Comparison of ENCODE assay signal across 12 mouse cellular contexts in genomic region chr2:23041457-23041856, GRCm38 (mm10). TPM values are rescaled to one million over a fixed set of nuclear protein-coding genes. Genes with fewer than 3 reads are reported as not detected.
DNase-seq lines count a peak whose midpoint lies in the region; ATAC-seq and TF ChIP-seq lines count a peak whose summit lies in the region.
"Had no signal": no experiment of that assay in that cellular context is flagged by ENCODE, and none has a peak within 500 bp of the region (broad histone marks: within the 10 kb centered on the region; RNA-seq: fewer than 3 reads in every experiment).

No protein-coding gene starts in this region.

- H3K9me3 ChIP-seq in midbrain, embryonic 11.5 days (ENCODE audit: control insufficient read depth, low read length), result no peaks in the 10 kb centered on the region
- H3K9me3 ChIP-seq in midbrain, embryonic 14.5 days (ENCODE audit: control insufficient read depth, low read length), result no peaks in the 10 kb centered on the region
- H3K9me3 ChIP-seq in forebrain, postnatal 0 days (ENCODE audit: low read length), result no peaks in the 10 kb centered on the region
- H3K9me3 ChIP-seq: hindbrain, embryonic 13.5 days; limb, embryonic 13.5 days; midbrain, embryonic 12.5 days had no signal

- ATAC-seq in CD4-positive, CD25-positive, alpha-beta regulatory T cell, adult 4 months, result no peak
- ATAC-seq in midbrain, embryonic 11.5 days (ENCODE audit: low FRiP score), result no peak
- no peak for ATAC-seq in midbrain, embryonic 14.5 days (ENCODE audit: low FRiP score, low TSS enrichment)
- ATAC-seq in forebrain, postnatal 0 days, result no peak

- WGBS in midbrain, embryonic 11.5 days, result 85% methylated on average over 4 of the region's 4 CpGs
- 88% methylated on average over 4 of the region's 4 CpGs for WGBS in midbrain, embryonic 14.5 days
- 78% methylated on average over 4 of the region's 4 CpGs for WGBS in forebrain, postnatal 0 days

- peaks cover 4% of the 10 kb centered on the region for H3K4me1 ChIP-seq in midbrain, embryonic 11.5 days (ENCODE audit: control insufficient read depth, insufficient read depth, low read length)
- H3K4me1 ChIP-seq in midbrain, embryonic 14.5 days (ENCODE audit: control insufficient read depth, insufficient read depth, low read length), result peaks cover 10% of the 10 kb centered on the region
- H3K4me1 ChIP-seq in forebrain, postnatal 0 days (ENCODE audit: insufficient read depth), result peaks cover 5% of the 10 kb centered on the region; the same call in 1 of the 2 replicates

- DNase-seq in CD4-positive, CD25-positive, alpha-beta regulatory T cell, adult 2 months (ENCODE audit: low read depth, low spot score), result peak; percentile 30
- DNase-seq in midbrain, embryonic 11.5 days (ENCODE audit: low spot score, missing footprints), result peak; percentile 31
- no peak for DNase-seq in midbrain, embryonic 14.5 days
- DNase-seq in monocyte, adult 2 months (ENCODE audit: low read depth in 1 of 2, low spot score in 2 of 2), result peak; percentile 18 to 27
- DNase-seq in right cerebral cortex, postnatal 14 days, result no peak
- no peak for DNase-seq in forebrain, postnatal 0 days
- no peak for DNase-seq in adrenal gland, postnatal 25 days
- DNase-seq: cerebellum, postnatal 14 days had no signal

- H3K36me3 ChIP-seq in midbrain, embryonic 11.5 days (ENCODE audit: control insufficient read depth, insufficient read depth, low read length), result no peaks in the 10 kb centered on the region
- H3K36me3 ChIP-seq in midbrain, embryonic 14.5 days (ENCODE audit: control insufficient read depth, insufficient read depth, low read length), result no peaks in the 10 kb centered on the region
- H3K36me3 ChIP-seq in forebrain, postnatal 0 days (ENCODE audit: insufficient read depth), result no peaks in the 10 kb centered on the region
- H3K36me3 ChIP-seq: hindbrain, embryonic 13.5 days; limb, embryonic 13.5 days; midbrain, embryonic 12.5 days had no signal

- no peak overlapping the region for H3K4me2 ChIP-seq in midbrain, embryonic 11.5 days
- no peak overlapping the region for H3K4me2 ChIP-seq in midbrain, embryonic 14.5 days (ENCODE audit: low read length)
- H3K4me2 ChIP-seq in forebrain, postnatal 0 days (ENCODE audit: low read depth), result no peak overlapping the region
- H3K4me2 ChIP-seq: hindbrain, embryonic 13.5 days; limb, embryonic 13.5 days; midbrain, embryonic 12.5 days had no signal

- no peak overlapping the region for H3K9ac ChIP-seq in midbrain, embryonic 11.5 days (ENCODE audit: low read length)
- H3K9ac ChIP-seq in midbrain, embryonic 14.5 days (replicated peaks; ENCODE audit: low read length), result no peak overlapping the region
- no peak overlapping the region for H3K9ac ChIP-seq in forebrain, postnatal 0 days
- H3K9ac ChIP-seq: hindbrain, embryonic 13.5 days; limb, embryonic 13.5 days; midbrain, embryonic 12.5 days had no signal

- H3K27me3 ChIP-seq in midbrain, embryonic 11.5 days (ENCODE audit: control insufficient read depth, insufficient read depth, low read length), result no peaks in the 10 kb centered on the region
- no peaks in the 10 kb centered on the region for H3K27me3 ChIP-seq in midbrain, embryonic 14.5 days (ENCODE audit: control insufficient read depth, insufficient read depth, low read length)
- H3K27me3 ChIP-seq in forebrain, postnatal 0 days (ENCODE audit: insufficient read depth, low read length), result no peaks in the 10 kb centered on the region
- H3K27me3 ChIP-seq: hindbrain, embryonic 13.5 days; limb, embryonic 13.5 days; midbrain, embryonic 12.5 days had no signal

- no peak overlapping the region for H3K4me3 ChIP-seq in midbrain, embryonic 11.5 days (ENCODE audit: low read depth, low read length)
- no peak overlapping the region for H3K4me3 ChIP-seq in midbrain, embryonic 14.5 days (replicated peaks; ENCODE audit: low read depth, low read length)
- no peak overlapping the region for H3K4me3 ChIP-seq in forebrain, postnatal 0 days (ENCODE audit: low read depth, low read length)
- H3K4me3 ChIP-seq: hindbrain, embryonic 13.5 days; limb, embryonic 13.5 days; midbrain, embryonic 12.5 days had no signal

- no peak for TF ChIP-seq CTCF in forebrain, postnatal 0 days (IDR thresholded peaks at IDR 0.05; ENCODE audit: low read depth)

- no peak overlapping the region for H3K27ac ChIP-seq in midbrain, embryonic 11.5 days (ENCODE audit: low read depth, low read length)
- H3K27ac ChIP-seq in midbrain, embryonic 14.5 days (replicated peaks; ENCODE audit: low read depth, low read length), result no peak overlapping the region
- no peak overlapping the region for H3K27ac ChIP-seq in forebrain, postnatal 0 days (ENCODE audit: low read depth, low read length)
- H3K27ac ChIP-seq: hindbrain, embryonic 13.5 days; limb, embryonic 13.5 days; midbrain, embryonic 12.5 days had no signal

RNA-seq across cellular contexts. Expression of gene Abi1, which starts 1.4 kb away (rescaled TPM):
- polyA plus RNA-seq in CD4-positive, CD25-positive, alpha-beta regulatory T cell, adult 4 months (2017; shearing (Covaris generic)), result 100 to 1,000 TPM; 208 to 259 TPM
- polyA plus RNA-seq in midbrain, embryonic 11.5 days (2014; fragmentation: Nextera tagmentation; extraction: Ambion mirVana), result 40.6 and 47.3 TPM in 2 replicates
- polyA plus RNA-seq in midbrain, embryonic 14.5 days (2014; fragmentation: Nextera tagmentation; extraction: Ambion mirVana), result 63.5 and 64.3 TPM in 2 replicates
- total RNA-seq in forebrain, postnatal 0 days (2014; rRNA removed), result 141 and 154 TPM in 2 replicates
- 65.1 and 71.7 TPM in 2 replicates for polyA plus RNA-seq in forebrain, postnatal 0 days (2015; fragmentation: Nextera tagmentation; extraction: Ambion mirVana)
- 74.8 and 75.6 TPM in 2 replicates for total RNA-seq in adrenal gland, postnatal 25 days (2021)

RNA-seq across cellular contexts. Expression of gene Acbd5, which starts 26.5 kb away (rescaled TPM):
- polyA plus RNA-seq in CD4-positive, CD25-positive, alpha-beta regulatory T cell, adult 4 months (2017; shearing (Covaris generic)), result 10 to 100 TPM; 61.5 to 85.5 TPM
- 42.2 and 45.7 TPM in 2 replicates for polyA plus RNA-seq in midbrain, embryonic 11.5 days (2014; fragmentation: Nextera tagmentation; extraction: Ambion mirVana)
- 58.6 and 61.3 TPM in 2 replicates for polyA plus RNA-seq in midbrain, embryonic 14.5 days (2014; fragmentation: Nextera tagmentation; extraction: Ambion mirVana)
- 49.2 and 50.1 TPM in 2 replicates for total RNA-seq in forebrain, postnatal 0 days (2014; rRNA removed)
- polyA plus RNA-seq in forebrain, postnatal 0 days (2015; fragmentation: Nextera tagmentation; extraction: Ambion mirVana), result 33.2 and 52.4 TPM in 2 replicates
- 80.9 and 102 TPM in 2 replicates for total RNA-seq in adrenal gland, postnatal 25 days (2021)

Comparison
In these comparisons a context has a peak if more than half of its experiments do, and no peak if none do; other contexts are left out.
1. DNase-seq: peak in CD4-positive, CD25-positive, alpha-beta regulatory T cell, adult 2 months (single experiment), midbrain, embryonic 11.5 days (single experiment) and monocyte, adult 2 months (2 of 2); none in midbrain, embryonic 14.5 days (single experiment), right cerebral cortex, postnatal 14 days (single experiment), forebrain, postnatal 0 days (single experiment) and adrenal gland, postnatal 25 days (single experiment).